Mouse (Mus musculus) neural tube, embryonic 12.5 days (tissue): Measurements from ENCODE around the gene Agap2. TPM values are rescaled to one million over a fixed set of nuclear protein-coding genes. Genes with fewer than 3 reads are reported as not detected.

Source experiments
- ATAC-seq: fragments of 200-750 bp; cut with Nextera tagmentation; 2 replicates; pipeline ENCODE4 v1.8.0; 2017; ENCODE audit warnings: low read depth, mild to moderate bottlenecking, moderate TSS enrichment, moderate library complexity; ENCODE audit not compliant: low FRiP score
- H3K27ac ChIP-seq: fragments of 300-500 bp; sonication (generic); 2 replicates; pipeline ENCODE4 v1.5.1; 2016
- H3K27me3 ChIP-seq: fragments of 300-500 bp; sonication (generic); replicated peaks from 2 replicates; pipeline ENCODE4 v1.6.1; 2016; ENCODE audit warnings: mild to moderate bottlenecking
- H3K36me3 ChIP-seq: fragments of 300-500 bp; sonication (generic); 2 replicates; pipeline ENCODE4 v1.6.1; 2016; ENCODE audit warnings: mild to moderate bottlenecking
- H3K4me1 ChIP-seq: fragments of 300-500 bp; sonication (generic); 2 replicates; pipeline ENCODE4 v1.6.1; 2016
- H3K4me2 ChIP-seq: fragments of 300-500 bp; sonication (generic); replicated peaks from 2 replicates; pipeline ENCODE4 v1.6.1; 2016; ENCODE audit warnings: mild to moderate bottlenecking
- H3K4me3 ChIP-seq: fragments of 300-500 bp; sonication (generic); 2 replicates; pipeline ENCODE4 v1.5.1; 2016
- H3K9ac ChIP-seq: fragments of 300-500 bp; sonication (generic); 2 replicates; pipeline ENCODE4 v1.6.1; 2016; ENCODE audit warnings: mild to moderate bottlenecking
- H3K9me3 ChIP-seq: fragments of 300-500 bp; sonication (generic); 2 replicates; pipeline ENCODE4 v1.6.1; 2016; ENCODE audit warnings: mild to moderate bottlenecking
- WGBS: fragments of 180-500 bp; shearing (Covaris S2); methylation state at CpG from one replicate; pipeline ENCODE4 v1.1.7; 2016; 5-methylcytosine and 5-hydroxymethylcytosine counted together
- polyA plus RNA-seq: library from polyadenylated mRNA; unstranded; fragments of >200 nt; fragmentation: Nextera tagmentation; extraction: Ambion mirVana; gene quantifications from 2 replicates; pipeline ENCODE4 v1.2.1, GENCODE M21; 2016

The Agap2 gene
- polyA plus RNA-seq, 1 experiment from 2014 or later: 1.3 TPM

- peaks cover 59% of the 10 kb centered on the region for H3K27me3 ChIP-seq
- no peak overlapping the region for H3K9ac ChIP-seq
- no peaks in the 10 kb centered on the region for H3K4me1 ChIP-seq
- 4% methylated on average over 35 of the region's 35 CpGs for WGBS
- no peaks in the 10 kb centered on the region for H3K9me3 ChIP-seq
- 0 out of 2 replicates have a peak overlapping the region, but pooled peaks have one; percentile 9 for H3K4me2 ChIP-seq
- no peak overlapping the region for H3K27ac ChIP-seq
- H3K36me3 ChIP-seq: peaks cover 15% of the 10 kb centered on the region
- ATAC-seq: no peak
- no peak overlapping the region for H3K4me3 ChIP-seq
Measured at GRCm38 (mm10) chr10:127048608-127049394, 26.3 kb upstream of the Agap2 start.

DNA sequence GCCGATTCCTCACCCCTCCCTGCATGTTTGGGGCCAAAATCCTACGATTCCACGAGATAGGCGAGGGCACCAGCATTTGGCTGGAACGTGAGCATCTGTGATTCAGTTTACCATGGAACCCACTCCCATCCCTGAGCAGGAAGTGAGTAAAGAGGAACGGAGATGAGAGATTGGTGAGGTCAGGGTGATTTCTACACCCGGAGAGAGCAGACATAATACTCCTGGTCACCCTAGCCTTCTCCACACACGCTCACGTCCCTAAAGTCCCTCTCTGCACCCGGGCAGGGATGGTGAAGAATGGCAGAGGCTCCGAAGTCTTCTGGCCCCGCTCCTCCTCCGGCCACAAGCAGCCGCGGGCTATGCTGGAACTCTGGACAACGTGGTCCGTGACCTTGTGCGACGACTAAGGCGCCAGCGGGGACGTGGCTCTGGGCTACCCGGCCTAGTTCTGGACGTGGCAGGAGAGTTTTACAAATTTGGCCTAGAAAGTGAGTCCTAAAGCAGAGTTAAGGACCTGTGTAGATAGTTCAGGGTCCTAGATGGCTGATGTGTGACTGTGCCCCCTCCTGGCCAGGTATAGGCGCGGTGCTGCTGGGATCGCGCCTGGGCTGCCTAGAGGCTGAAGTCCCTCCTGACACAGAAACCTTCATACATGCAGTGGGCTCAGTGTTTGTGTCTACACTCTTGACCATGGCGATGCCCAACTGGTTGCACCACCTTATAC, 25.5 kb upstream of the Agap2 start:
- H3K27me3 ChIP-seq: peaks cover 59% of the 10 kb centered on the region
- peaks cover 19% of the 10 kb centered on the region for H3K36me3 ChIP-seq
- ATAC-seq: peak; percentile 11; the same call in 1 of the 2 replicates
- no peak overlapping the region for H3K9ac ChIP-seq
- no peak overlapping the region for H3K4me3 ChIP-seq
- no peak overlapping the region; the same call in 1 of the 2 replicates for H3K4me2 ChIP-seq
- no peak overlapping the region for H3K27ac ChIP-seq
- no peaks in the 10 kb centered on the region for H3K9me3 ChIP-seq
- 4% methylated on average over 29 of the region's 29 CpGs for WGBS
- H3K4me1 ChIP-seq: no peaks in the 10 kb centered on the region

- no peaks in the 10 kb centered on the region for H3K9me3 ChIP-seq
- H3K4me2 ChIP-seq: no peak overlapping the region
- WGBS: 20% methylated on average over 10 of the region's 10 CpGs
- H3K36me3 ChIP-seq: peaks cover 19% of the 10 kb centered on the region
- no peak overlapping the region for H3K9ac ChIP-seq
- H3K4me1 ChIP-seq: no peaks in the 10 kb centered on the region
- ATAC-seq: 0 out of 2 replicates have a peak, but pooled peaks have one; percentile 18
- H3K4me3 ChIP-seq: no peak overlapping the region
- H3K27ac ChIP-seq: no peak overlapping the region
- H3K27me3 ChIP-seq: peaks cover 59% of the 10 kb centered on the region
Measured at GRCm38 (mm10) chr10:127050119-127050474, 25.0 kb upstream of the Agap2 start.

GRCm38 (mm10) chr10:127054646-127055045, 20.4 kb upstream of the Agap2 start:
- Histone ChIP-seq H3K9me3 (no peaks in the 10 kb centered on the region), H3K27ac (no peak overlapping the region), H3K4me1 (peaks cover 20% of the 10 kb centered on the region), H3K4me3 (no peak overlapping the region), H3K9ac (no peak overlapping the region), H3K36me3 (peaks cover 41% of the 10 kb centered on the region), H3K27me3 (peaks cover 30% of the 10 kb centered on the region), H3K4me2 (no peak overlapping the region)
- 67% methylated on average over 4 of the region's 4 CpGs for WGBS
- ATAC-seq: no peak

- H3K36me3 ChIP-seq: peaks cover 41% of the 10 kb centered on the region
- peaks cover 22% of the 10 kb centered on the region for H3K27me3 ChIP-seq
- 91% methylated on average over 8 of the region's 8 CpGs for WGBS
- no peaks in the 10 kb centered on the region for H3K9me3 ChIP-seq
- H3K27ac ChIP-seq: no peak overlapping the region
- ATAC-seq: no peak
- H3K4me2 ChIP-seq: no peak overlapping the region
- peaks cover 23% of the 10 kb centered on the region for H3K4me1 ChIP-seq
- no peak overlapping the region for H3K4me3 ChIP-seq
- no peak overlapping the region for H3K9ac ChIP-seq
Measured at GRCm38 (mm10) chr10:127055406-127055805, 19.7 kb upstream of the Agap2 start.

DNA sequence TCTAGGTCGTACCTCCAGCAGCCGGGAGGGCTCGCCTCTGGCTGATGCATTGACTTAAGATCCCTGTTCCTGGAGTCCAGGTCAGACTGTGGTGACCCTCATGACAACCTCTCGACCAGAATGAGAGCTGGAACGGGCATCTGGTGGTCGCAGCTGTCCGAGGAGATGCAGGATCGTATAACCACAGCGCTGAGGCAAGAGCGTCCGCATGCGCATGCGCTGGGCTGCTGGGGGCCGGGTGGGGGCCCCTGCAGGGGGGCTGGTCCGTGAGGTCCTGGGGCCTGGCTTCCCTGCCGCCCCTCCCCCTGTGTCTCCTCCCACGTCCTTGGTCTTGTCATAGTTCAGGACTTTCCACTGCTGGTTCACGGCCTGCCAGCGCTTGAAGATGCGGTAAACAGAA, 18.6 kb upstream of the Agap2 start:
- H3K4me1 ChIP-seq: peaks cover 27% of the 10 kb centered on the region
- ATAC-seq: no peak
- no peaks in the 10 kb centered on the region for H3K9me3 ChIP-seq
- no peak overlapping the region for H3K9ac ChIP-seq
- H3K27ac ChIP-seq: no peak overlapping the region
- H3K27me3 ChIP-seq: peaks cover 12% of the 10 kb centered on the region
- 91% methylated on average over 20 of the region's 20 CpGs for WGBS
- no peak overlapping the region for H3K4me2 ChIP-seq
- no peak overlapping the region for H3K4me3 ChIP-seq
- H3K36me3 ChIP-seq: peaks cover 41% of the 10 kb centered on the region

DNA sequence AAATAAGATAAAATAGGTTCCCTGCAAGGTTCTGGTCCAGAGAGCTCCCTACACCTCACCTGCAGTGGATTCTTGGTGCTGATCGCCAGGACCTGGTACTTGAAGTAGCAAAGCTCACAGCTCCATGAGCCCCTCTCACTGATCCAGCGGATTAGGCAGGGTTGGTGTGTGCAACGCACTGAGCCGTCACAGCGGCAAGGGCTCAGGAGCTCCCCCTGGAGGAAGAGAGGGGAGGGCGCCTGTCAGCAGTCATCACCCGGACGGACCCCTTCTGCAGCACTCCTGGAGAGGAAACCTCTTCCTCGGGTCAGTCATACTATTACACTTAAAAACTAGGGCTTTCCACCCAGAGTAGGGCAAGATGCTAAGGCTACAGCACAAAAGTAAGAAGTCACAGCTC, 16.9 kb upstream of the Agap2 start:
- Histone ChIP-seq H3K4me1 (peaks cover 27% of the 10 kb centered on the region), H3K36me3 (peaks cover 41% of the 10 kb centered on the region), H3K9me3 (no peaks in the 10 kb centered on the region), H3K9ac (peak overlapping the region; percentile 97), H3K27me3 (no peaks in the 10 kb centered on the region), H3K4me3 (peak overlapping the region; percentile 92), H3K4me2 (peak overlapping the region; percentile 95), H3K27ac (no peak overlapping the region)
- ATAC-seq: peak; percentile 15; the same call in 1 of the 2 replicates
- WGBS: 2% methylated on average over 9 of the region's 9 CpGs

DNA sequence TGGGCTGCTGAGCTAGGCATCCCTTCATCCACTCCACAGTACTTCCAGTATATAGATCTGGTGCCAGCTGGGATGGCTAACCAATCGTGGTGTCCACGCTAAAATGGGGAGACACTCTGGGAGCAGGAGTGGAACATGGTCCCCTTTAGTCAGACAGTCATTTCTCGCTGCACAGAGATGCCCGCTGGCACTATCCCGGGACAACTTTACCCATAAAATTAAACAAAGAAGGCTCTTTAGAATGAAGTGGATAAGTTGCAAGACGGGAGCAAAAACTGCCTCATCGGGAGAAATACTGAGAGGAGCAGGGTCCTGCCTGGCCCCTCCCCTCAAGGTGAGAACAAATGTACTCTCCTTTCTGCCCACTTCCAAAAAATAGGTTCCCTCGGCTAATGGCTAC, 16.4 kb upstream of the Agap2 start:
- Histone ChIP-seq H3K36me3 (peaks cover 35% of the 10 kb centered on the region), H3K4me1 (peaks cover 27% of the 10 kb centered on the region), H3K9me3 (no peaks in the 10 kb centered on the region), H3K9ac (peak overlapping the region; percentile 97), H3K27ac (no peak overlapping the region; the same call in 1 of the 2 replicates), H3K4me2 (peak overlapping the region; percentile 95), H3K27me3 (no peaks in the 10 kb centered on the region), H3K4me3 (peak overlapping the region; percentile 92)
- no peak for ATAC-seq
- WGBS: 7% methylated on average over 8 of the region's 8 CpGs

- WGBS: under 1% methylated on average over 67 of the region's 92 CpGs
Measured at GRCm38 (mm10) chr10:127059174-127059967, 15.7 kb upstream of the Agap2 start.

GRCm38 (mm10) chr10:127059968-127060916, 14.8 kb upstream of the Agap2 start, which contains the start of gene March9:
March9 (minus strand) TSS chr10:127060184.
- peak within 1 kb of the TSS; percentile 97 for H3K9ac ChIP-seq
- peaks cover 29% of the 10 kb centered on the region for H3K36me3 ChIP-seq
- ATAC-seq: peak; percentile 26
- H3K4me3 ChIP-seq: peak within 1 kb of the TSS; percentile 92
- H3K27me3 ChIP-seq: no peaks in the 10 kb centered on the region
- no peaks in the 10 kb centered on the region for H3K9me3 ChIP-seq
- peaks cover 35% of the 10 kb centered on the region for H3K4me1 ChIP-seq
- peak within 1 kb of the TSS; percentile 82 for H3K27ac ChIP-seq
- H3K4me2 ChIP-seq: peak within 1 kb of the TSS; percentile 95
- 2% methylated on average over 63 of the region's 72 CpGs for WGBS

More at GRCm38 (mm10) chr10:127059174-127059967, 15.7 kb upstream of the Agap2 start:
- H3K4me1 ChIP-seq: peaks cover 27% of the 10 kb centered on the region
- peaks cover 31% of the 10 kb centered on the region for H3K36me3 ChIP-seq
- H3K27me3 ChIP-seq: no peaks in the 10 kb centered on the region
- no peaks in the 10 kb centered on the region for H3K9me3 ChIP-seq
- ATAC-seq: 0 out of 2 replicates have a peak, but pooled peaks have one; percentile 3
- H3K9ac ChIP-seq: peak overlapping the region; percentile 97
- peak overlapping the region; percentile 95 for H3K4me2 ChIP-seq
- peak overlapping the region; percentile 82 for H3K27ac ChIP-seq
- peak overlapping the region; percentile 92 for H3K4me3 ChIP-seq

GRCm38 (mm10) chr10:127061085-127061484, 14.0 kb upstream of the Agap2 start:
- no peaks in the 10 kb centered on the region for H3K9me3 ChIP-seq
- H3K27ac ChIP-seq: peak overlapping the region; percentile 82; the same call in 1 of the 2 replicates
- no peaks in the 10 kb centered on the region for H3K27me3 ChIP-seq
- H3K4me2 ChIP-seq: peak overlapping the region; percentile 95
- H3K36me3 ChIP-seq: peaks cover 29% of the 10 kb centered on the region
- peaks cover 39% of the 10 kb centered on the region for H3K4me1 ChIP-seq
- no peak for ATAC-seq
- peak overlapping the region; percentile 92; the same call in 1 of the 2 replicates for H3K4me3 ChIP-seq
- peak overlapping the region; percentile 97 for H3K9ac ChIP-seq
- 31% methylated on average over 5 of the region's 5 CpGs for WGBS
